Mouse (Mus musculus) thymus, adult 2 months (tissue): Measurements from ENCODE around the gene Olfr71.

ENCODE experiments used
- CTCF ChIP-seq: fragments of 200-500 bp; IDR thresholded peaks from 2 replicates; pipeline ENCODE4 v1.5.1; 2012; ENCODE audit warnings: mild to moderate bottlenecking, control low read depth, low read length, moderate library complexity, borderline replicate concordance; ENCODE audit not compliant: control insufficient read depth, poor library complexity, insufficient read depth; ENCODE audit errors: extremely low read depth
- POLR2A ChIP-seq: fragments of 200-500 bp; IDR thresholded peaks from 2 replicates; pipeline ENCODE4 v1.6.1; 2012; ENCODE audit warnings: mild to moderate bottlenecking, low read length, control low read depth, moderate library complexity; ENCODE audit not compliant: control insufficient read depth, poor library complexity, insufficient read depth; ENCODE audit errors: extremely low read depth

DNA sequence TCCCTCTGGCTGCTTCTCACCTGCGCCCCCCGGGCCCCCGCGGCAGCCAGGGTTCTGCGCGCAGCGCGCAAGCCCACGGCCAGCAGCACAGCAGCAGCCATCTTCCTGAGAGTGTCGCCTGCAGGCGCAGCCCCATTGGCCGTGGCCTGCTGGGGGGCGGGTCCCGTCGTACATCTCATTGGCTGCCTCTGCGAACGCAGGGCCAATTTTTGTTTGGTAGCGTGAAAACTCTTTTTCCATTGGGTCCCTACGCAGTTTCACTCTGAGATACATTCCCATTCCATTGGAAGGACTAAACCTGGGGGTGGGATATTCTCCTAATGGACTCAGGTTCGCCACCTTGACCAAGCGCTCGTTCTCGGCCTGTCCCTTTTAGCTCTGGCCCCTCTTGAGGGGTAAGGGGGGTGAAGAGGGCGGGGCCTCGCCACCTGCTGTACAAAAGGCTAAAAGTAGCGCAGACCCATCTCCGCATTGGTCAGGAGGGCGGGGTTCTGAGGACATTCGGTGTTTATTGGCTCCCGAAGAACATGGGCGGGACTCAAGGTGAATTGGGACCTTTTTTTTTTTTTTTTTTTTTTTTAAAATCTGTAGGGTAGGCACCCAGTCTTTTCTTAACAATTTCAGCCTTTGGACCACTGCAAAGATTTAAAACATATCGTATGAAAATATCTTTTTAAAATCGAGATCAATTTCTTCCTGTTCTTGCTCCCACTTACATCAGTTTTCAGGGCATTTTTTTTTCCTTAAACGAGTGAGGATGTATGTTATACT lies 53.5 kb downstream of the Olfr71 start, which contains the start of gene Hint2:
- TF ChIP-seq CTCF (no peak; the same call in 1 of the 2 replicates), POLR2A (peak; percentile 63; the same call in 1 of the 2 replicates)
